Mouse (Mus musculus) cerebellum, postnatal 36 days (tissue): ENCODE data around the gene Cs.
A peak's percentile ranks its signal among the peaks of the same experiment; 100 is the strongest.

Source experiments
- DNase-seq, 2 experiments: peaks; one replicate each; pipeline ENCODE4 v3.0.0; 2021 to 2022; ENCODE audit warnings: mixed read lengths in 2 of 2

Gene Cs

GRCm38 (mm10) chr10:128335582-128335981 lies 2.0 kb upstream of the Cs start:
- peak; percentile 83 to 84 for DNase-seq

DNA sequence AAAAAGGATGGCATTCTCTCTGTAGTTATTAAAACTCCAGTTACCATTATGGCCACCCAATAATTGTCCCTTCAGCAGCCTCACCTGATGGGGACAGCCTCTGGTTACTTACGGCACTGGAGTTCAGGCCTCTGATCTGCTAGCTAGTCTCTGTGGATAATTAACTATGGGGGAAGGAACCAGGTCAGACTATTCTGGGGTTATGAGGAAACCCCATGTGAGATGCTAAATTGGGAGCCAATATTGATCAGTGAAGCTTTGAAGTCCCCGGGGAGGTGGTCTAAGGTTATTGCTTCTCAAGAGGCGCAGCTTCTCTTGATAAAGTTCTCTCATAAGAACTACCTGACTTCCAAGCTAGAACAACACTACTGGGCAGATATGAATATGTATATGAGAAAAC lies 1.3 kb upstream of the Cs start:
- DNase-seq = no peak

DNA sequence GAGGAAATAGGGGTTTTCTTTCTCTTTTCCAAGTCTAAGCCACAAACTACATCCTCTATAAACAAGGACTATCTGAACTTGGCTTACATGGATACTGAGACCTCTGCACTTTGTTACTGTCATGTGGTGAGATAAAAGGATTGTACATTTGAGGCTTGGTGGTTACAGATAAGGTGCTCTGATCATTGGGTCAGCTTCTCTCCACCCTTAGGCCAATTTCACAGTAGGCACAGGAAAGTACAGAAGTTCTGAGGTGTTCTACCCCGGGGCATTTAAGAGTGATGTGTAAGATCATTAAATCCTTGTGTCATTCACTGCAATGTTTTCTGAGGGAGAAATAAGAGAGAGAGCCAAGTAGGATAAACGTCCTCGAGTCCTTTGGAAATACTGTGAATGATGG lies 937 bp upstream of the Cs start:
- no peak for DNase-seq

DNA sequence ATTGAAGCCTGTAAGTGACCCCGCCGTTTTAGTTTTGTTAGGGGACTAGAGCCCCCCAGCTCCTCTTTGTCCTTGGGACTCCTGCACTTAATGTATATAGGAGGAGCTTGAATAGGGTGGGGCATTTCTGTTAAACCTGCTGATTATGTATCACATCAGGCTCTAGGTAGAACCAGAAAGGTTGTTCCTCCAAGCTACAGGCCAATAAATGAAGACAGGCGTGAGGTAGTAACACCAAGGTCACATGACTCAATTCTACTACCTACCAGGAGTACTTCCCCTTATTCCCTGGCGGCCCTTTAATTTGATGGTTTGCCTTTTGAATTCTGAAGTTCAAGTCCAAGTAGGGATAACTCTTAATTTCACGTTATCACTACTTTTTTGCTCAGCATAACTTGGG lies 881 bp downstream of the Cs start:
- DNase-seq = no peak

DNA sequence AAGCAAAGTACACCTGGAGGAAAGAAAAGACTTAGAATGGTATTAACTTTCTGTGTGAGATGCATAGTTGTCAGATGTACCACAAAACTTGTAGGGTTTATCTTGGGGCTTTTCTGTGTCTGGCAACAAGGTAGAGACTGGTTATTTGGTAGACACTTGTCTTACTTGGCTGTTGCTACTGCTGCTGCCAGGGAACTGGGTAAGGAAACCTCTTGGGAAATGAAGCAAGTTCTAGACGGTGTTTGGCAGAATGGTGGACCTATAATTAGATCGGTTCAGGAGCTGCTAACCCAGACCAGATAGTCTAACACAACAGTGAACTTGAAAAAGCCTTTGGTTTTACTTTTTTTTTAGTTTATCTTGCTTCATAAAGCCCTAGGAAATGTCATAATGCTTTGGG lies 1.4 kb downstream of the Cs start:
- DNase-seq = no peak

GRCm38 (mm10) chr10:128340257-128340656 lies 2.7 kb downstream of the Cs start:
- DNase-seq = no peak

GRCm38 (mm10) chr10:128343436-128343835 lies 5.9 kb downstream of the Cs start:
- DNase-seq = no peak

DNA sequence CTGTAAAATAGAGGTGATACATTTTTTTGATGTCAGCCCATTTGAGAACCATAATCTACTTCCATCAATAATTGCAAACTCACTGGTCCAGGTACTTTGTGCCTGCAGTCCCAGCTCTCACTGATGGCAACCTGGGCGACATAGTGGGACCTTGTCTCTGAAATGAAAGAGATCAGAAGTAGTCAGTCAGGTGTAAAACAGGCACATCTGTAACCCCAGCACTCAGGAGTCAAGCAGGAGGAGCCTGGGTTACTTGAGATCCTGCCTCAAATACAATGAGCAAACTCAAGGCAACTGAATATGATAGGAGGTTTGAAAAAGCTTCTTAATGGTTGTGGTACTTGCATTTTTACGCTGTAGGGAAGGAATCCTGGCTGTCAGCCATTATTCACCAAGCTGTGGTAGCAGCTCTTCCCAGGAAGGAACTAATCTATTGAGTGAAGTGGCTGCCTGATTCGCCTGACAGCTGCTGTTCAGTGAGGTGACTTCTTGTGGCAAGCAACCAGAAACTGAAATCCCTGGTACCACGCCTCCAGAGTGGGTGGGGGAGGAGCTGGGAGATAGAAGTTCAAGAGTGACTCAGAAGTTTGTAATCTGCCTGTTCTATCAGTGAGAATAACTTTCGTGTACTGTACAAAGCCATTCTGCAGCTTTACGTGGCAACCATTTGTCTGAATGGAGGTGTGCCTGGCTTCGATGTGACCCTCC lies 7.2 kb downstream of the Cs start:
- DNase-seq = no peak

DNA sequence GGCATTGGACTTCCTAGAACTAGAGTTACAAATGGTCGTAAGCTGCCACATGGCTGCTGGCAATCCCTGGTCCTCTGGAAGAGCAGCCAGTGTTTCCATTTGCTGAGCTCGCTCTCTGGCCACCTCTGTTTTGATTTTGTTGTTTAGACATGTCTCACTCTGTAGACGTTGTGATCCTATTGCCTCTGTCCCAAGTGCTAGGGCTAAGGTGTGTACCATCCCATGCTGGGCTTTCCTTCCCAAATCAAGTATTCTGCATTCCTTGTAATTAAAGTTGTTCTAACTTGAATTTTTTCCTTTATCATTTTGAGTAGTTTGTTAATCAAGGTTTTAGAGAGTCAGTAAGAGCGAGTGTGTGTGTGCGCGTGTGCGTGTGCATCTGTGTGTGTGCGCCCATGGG lies 10.0 kb downstream of the Cs start:
- DNase-seq = no peak

DNA sequence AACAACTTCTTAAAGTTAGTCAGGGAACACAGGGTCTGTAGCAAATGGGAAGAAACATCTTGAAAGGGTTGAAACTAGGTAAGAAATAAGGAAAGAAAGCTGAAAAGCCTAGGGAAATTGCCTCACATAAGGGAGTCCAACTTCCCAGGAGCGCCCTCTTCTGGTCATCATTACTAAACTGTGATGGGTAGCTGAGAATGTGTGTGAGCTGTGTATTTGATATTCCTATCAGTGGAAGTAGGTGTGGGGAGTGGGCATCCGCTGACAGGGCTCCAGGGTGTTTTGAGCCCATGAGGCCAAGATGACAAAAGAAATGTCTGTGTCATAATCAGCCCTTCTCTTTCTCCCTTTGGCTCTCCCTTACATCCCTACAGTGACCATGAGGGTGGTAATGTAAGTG lies 21.3 kb downstream of the Cs start:
- DNase-seq = peak; percentile 52 to 63

GRCm38 (mm10) chr10:128359226-128359625 lies 21.7 kb downstream of the Cs start:
- no peak for DNase-seq

DNA sequence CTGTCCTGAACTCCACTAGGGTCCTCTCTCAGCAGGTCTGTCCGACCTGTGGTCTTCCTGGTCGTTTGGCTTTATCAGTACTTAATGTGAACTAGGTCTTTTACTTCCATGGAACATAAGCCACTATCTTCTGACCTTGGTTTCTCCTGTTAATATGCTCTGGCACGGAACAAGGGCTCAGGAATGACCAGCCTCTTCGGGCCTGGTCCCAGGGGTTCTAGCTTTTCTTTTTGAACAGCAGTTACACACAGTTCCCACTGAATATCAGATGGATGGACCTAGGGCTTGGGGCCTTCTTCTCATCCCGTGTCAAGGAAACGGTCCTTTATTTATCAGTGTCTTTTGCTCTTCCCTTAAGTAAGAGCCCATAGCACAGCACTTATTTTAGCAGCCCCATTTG lies 24.3 kb downstream of the Cs start:
- DNase-seq = no peak

DNA sequence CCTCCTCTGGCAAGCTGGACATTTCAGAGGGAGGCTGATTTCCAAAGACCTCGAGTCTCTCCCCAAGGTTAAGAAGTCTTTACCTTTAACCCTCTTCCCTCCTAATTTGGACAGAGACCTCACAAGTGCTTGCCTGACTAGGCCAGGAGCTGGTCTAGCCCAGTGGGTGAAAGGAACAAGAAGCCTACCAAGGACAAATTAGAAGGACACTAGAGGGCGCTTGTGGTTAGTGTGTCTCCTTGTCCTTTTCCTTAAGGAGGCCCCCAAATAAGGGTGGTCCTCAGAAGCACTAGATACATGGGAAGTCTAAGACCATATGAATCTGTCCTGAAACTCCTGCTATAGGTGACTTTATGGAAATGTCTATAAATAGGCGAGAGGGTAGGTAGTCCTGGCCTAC lies 25.0 kb downstream of the Cs start:
- peak in 1 of 2 experiments; percentile 32 for DNase-seq

- DNase-seq = no peak
Observed at GRCm38 (mm10) chr10:128367899-128368401, 30.4 kb downstream of the Cs start.

DNA sequence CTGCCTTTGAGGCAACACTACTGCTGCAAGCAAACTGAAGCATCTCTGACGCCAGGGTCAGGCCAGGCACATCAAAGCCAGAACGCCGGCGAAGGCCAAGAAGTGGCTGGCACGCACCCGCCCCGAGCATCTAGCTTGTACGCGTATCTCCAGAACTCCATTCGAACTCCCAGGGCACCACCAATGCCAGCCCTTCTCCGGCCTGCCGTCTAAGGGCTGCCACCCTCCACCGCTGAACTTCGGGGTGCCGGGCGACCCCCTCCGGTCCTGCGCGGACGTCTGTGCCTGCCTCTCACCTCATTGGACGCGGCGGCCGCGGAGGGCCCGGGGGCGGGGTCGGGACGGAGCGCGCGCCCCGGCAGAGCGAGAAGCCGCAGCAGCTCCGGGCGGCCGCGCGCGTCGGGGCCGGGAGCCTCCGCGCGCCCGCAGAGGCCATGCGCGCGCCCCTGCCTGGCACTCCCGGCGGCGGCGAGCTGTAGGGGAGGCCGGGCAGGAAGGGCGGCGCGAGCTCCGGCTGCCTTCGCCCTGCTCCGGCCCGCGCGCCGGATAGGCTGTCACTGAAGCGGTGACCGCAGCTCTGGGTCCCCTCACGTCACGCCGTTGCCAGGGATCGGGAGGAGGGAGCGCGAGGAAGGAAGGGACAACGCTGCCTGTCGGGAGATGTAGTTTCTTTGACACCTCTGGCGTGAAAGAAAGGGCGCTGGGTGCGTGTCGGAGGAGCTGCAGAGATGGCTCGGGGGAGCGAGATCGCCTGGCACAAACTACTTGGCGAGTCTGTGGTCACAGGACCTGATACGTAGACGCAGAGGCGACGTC lies 31.1 kb downstream of the Cs start, which contains the start of gene Coq10a:
Gene Coq10a (minus strand): TSS at position 596 of the 816 bp plus-strand sequence.
- peak; percentile 91 to 92 for DNase-seq

DNA sequence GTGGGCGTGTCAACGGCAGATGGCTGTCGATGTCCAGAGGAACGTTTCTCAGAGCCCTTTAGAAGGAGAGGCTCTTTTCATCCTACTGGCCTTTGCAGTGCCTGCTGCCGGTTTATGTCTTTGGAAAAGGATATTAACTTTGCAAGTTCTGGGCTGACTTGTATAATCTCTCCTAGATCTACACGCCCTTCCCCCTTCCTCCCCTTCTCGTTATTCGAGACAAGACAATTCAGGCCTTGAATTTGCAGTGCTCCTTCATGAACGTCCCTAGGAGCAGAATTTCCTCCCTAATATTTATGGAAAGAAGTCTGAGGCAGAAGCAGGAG lies 31.6 kb downstream of the Cs start:
- DNase-seq = no peak

DNA sequence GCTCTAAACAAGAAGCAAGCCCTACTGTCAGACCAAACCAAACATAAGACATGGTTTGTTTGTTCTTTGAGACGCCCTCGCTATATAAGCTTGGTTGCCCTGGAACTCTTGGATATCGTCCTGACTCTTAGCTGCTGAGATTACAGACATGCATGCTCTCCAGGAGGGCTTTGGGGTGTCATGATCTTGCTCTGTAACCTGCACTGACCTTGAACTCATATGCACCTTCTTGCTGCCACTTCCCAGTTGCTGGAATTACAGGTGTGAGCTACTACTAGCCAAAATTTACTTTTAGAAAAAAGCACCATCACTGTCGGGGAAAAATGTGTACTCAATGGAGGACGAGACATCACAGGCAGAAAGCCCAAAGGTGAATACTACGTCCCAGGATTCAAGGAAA lies 32.1 kb downstream of the Cs start:
- DNase-seq = no peak

DNA sequence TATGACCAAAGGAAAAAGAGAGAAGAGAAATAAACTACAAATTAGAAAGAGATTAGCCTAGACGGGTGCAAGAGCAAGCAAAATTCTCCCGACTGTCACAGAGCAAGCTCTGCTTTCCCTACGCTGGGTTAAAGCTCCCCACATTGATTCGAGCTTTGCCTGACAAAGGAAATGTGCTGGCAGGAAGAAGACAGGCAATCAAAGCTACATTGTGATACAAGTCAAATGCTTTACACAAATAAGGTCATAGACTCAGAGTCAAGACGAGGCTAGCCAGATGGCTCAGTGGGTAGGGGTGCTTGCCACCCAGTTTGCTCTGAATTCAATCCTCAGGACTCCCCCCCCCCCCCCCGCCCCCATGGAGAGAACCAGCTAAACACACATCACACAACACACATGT lies 32.5 kb downstream of the Cs start:
- no peak for DNase-seq

- DNase-seq = no peak
Observed at GRCm38 (mm10) chr10:128370601-128371000, 33.1 kb downstream of the Cs start.

- no peak for DNase-seq
Observed at GRCm38 (mm10) chr10:128372142-128372541, 34.6 kb downstream of the Cs start.

DNA sequence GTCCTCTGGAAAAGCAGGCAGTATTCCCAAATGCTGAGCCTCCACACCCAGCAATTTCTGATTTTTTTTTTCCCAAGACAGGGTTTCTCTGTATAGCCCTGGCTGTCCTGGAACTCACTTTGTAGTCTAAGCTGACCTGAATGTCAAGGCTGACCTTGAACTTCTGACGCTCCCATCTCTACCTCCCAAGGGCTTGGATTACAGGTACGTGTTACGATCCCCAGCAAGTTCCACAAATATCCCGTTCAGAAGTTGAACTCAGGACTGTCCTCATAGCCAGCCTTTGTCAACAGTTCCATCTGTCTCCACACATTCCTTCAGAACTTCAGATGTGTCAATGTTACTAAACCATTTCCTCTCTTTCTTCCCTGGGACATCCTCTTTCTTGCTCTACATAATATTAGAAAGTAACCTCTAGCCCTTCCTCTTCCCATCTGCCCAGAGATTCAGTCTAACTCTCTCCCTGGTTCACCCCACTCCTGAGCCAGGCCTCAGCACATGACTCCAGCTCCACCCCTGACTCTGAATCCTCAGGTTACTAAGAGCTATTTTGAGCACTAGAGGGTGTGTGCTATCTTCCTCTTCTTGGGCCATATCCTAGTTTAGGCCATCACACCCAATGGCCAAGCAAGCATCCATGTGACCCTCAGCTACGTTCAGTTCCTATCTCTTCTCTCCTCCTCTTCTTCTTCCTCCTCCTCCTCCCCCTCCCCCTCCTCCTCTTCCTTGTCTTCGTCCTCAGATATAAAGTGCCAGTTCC lies 35.6 kb downstream of the Cs start:
- no peak for DNase-seq

- DNase-seq = no peak
Observed at GRCm38 (mm10) chr10:128374393-128374792, 36.9 kb downstream of the Cs start.

DNA sequence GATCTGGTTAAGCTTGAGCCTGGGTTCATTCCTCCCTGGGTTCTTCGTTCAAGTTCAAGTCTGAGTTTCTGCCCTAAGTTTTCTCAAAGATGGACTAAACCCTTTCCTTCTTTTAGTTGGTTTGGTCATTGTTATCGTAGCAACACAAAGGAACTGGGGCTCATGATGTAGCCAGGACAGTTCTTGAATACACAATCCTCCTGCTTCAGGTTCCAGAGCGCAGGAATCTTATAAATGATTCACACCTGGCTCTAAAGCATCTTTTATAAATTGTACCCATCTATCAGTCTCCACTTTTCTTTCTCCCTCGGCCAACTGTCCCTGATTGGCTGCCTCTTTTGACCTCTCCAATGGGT lies 38.5 kb downstream of the Cs start:
- DNase-seq = no peak
